Mouse (Mus musculus): ENCODE measurements around the gene Tjp2.

- no peak for TF ChIP-seq CTCF (IDR thresholded peaks at IDR 0.05; ENCODE audit: borderline replicate concordance, extremely low read depth, insufficient read depth, insufficient read length)
- no peak for TF ChIP-seq POLR2A (IDR thresholded peaks at IDR 0.05; ENCODE audit: borderline replicate concordance, extremely low read depth, insufficient read depth, insufficient read length, poor library complexity, severe bottlenecking)
Measured at GRCm38 (mm10) chr19:24174896-24175295, 49.9 kb downstream of the Tjp2 start.
